Mouse (Mus musculus) heart, postnatal 0 days (tissue): Measurements from ENCODE around the gene Slc25a39.
"Not testable (repeated sequence)": the region's sequence is repeated elsewhere in the genome, so short reads cannot be mapped to it uniquely, and the experiment has no call there.

Experiments used
- CTCF ChIP-seq: IDR thresholded peaks from 2 replicates; pipeline ENCODE4 v1.5.1; 2016; ENCODE audit warnings: antibody characterized with exemption, control low read depth, low read depth
- EP300 ChIP-seq: IDR thresholded peaks from 2 replicates; pipeline ENCODE4 v1.6.1; 2016; ENCODE audit warnings: antibody characterized with exemption, low read depth

- not testable (repeated sequence) for TF ChIP-seq CTCF, EP300
These were observed 2.6 kb upstream of the Slc25a39 start for GRCm38 (mm10) chr11:102410345-102410744.
